Mouse (Mus musculus): Measurements from ENCODE around the gene Asah2. TPM values are rescaled to one million over a fixed set of nuclear protein-coding genes. Genes with fewer than 3 reads are reported as not detected.

Asah2 gene
- polyA plus RNA-seq, 1 experiment from 2014 or later = 1.0 TPM

- H3K36me3 ChIP-seq (ENCODE audit: control insufficient read depth, insufficient read depth, low read length) = no peaks in the 10 kb centered on the region
- no peak overlapping the region for H3K27ac ChIP-seq (ENCODE audit: low read depth, low read length)
- H3K4me1 ChIP-seq (ENCODE audit: control insufficient read depth, insufficient read depth, low read length) = no peaks in the 10 kb centered on the region
- 89% methylated on average over 4 of the region's 4 CpGs for WGBS
- H3K4me3 ChIP-seq (ENCODE audit: low read depth, low read length) = no peak overlapping the region
- no peaks in the 10 kb centered on the region for H3K9me3 ChIP-seq (ENCODE audit: control insufficient read depth, low read length)
- DNase-seq (ENCODE audit: low spot score) (no peak), ATAC-seq (ENCODE audit: insufficient read depth, low FRiP score, low TSS enrichment) (no peak)
- H3K4me2 ChIP-seq (ENCODE audit: low read depth) = no peak overlapping the region
- no peak overlapping the region for H3K9ac ChIP-seq (ENCODE audit: low read length)
- no peaks in the 10 kb centered on the region for H3K27me3 ChIP-seq (ENCODE audit: control insufficient read depth, insufficient read depth, low read length)
These were observed 153.7 kb downstream of the Asah2 start for GRCm38 (mm10) chr19:31954267-31954666.

- ATAC-seq (ENCODE audit: insufficient read depth, low FRiP score, low TSS enrichment) = no peak
- Histone ChIP-seq H3K9me3 (ENCODE audit: control insufficient read depth, low read length) (no peaks in the 10 kb centered on the region), H3K4me1 (ENCODE audit: control insufficient read depth, insufficient read depth, low read length) (no peaks in the 10 kb centered on the region), H3K27ac (ENCODE audit: low read depth, low read length) (no peak overlapping the region), H3K4me2 (ENCODE audit: low read depth) (no peak overlapping the region), H3K9ac (ENCODE audit: low read length) (no peak overlapping the region), H3K27me3 (ENCODE audit: control insufficient read depth, insufficient read depth, low read length) (no peaks in the 10 kb centered on the region), H3K4me3 (ENCODE audit: low read depth, low read length) (no peak overlapping the region), H3K36me3 (ENCODE audit: control insufficient read depth, insufficient read depth, low read length) (no peaks in the 10 kb centered on the region)
- DNase-seq (ENCODE audit: low spot score) = no peak
- WGBS = 88% methylated on average over 2 of the region's 2 CpGs
These were observed 154.2 kb downstream of the Asah2 start for GRCm38 (mm10) chr19:31953799-31954198.

- H3K27me3 ChIP-seq (ENCODE audit: control insufficient read depth, insufficient read depth, low read length) = no peaks in the 10 kb centered on the region
- no peaks in the 10 kb centered on the region for H3K9me3 ChIP-seq (ENCODE audit: control insufficient read depth, low read length)
- H3K36me3 ChIP-seq (ENCODE audit: control insufficient read depth, insufficient read depth, low read length) = no peaks in the 10 kb centered on the region
- ATAC-seq (ENCODE audit: insufficient read depth, low FRiP score, low TSS enrichment) (no peak), DNase-seq (ENCODE audit: low spot score) (no peak)
- WGBS = 85% methylated on average over 7 of the region's 7 CpGs
- no peak overlapping the region for H3K4me2 ChIP-seq (ENCODE audit: low read depth)
- H3K4me1 ChIP-seq (ENCODE audit: control insufficient read depth, insufficient read depth, low read length) = no peaks in the 10 kb centered on the region
- H3K27ac ChIP-seq (ENCODE audit: low read depth, low read length) = no peak overlapping the region
- no peak overlapping the region for H3K4me3 ChIP-seq (ENCODE audit: low read depth, low read length)
- no peak overlapping the region for H3K9ac ChIP-seq (ENCODE audit: low read length)
These were observed 157.1 kb downstream of the Asah2 start for GRCm38 (mm10) chr19:31950793-31951489.

Other genes starting within 250 kb of the Asah2 start
- gene A1cf, start 239.4 kb downstream of the Asah2 start, polyA plus RNA-seq (2014; fragmentation: Nextera tagmentation; extraction: Ambion mirVana) = not detected in 2 replicates